Mouse (Mus musculus) left cerebral cortex, adult 9 months (tissue): Measurements from ENCODE around the gene Gal3st2.
A peak's percentile ranks its signal among the peaks of the same experiment; 100 is the strongest.
"Not testable (repeated sequence)": the region's sequence is repeated elsewhere in the genome, so short reads cannot be mapped to it uniquely, and the experiment has no call there.

ENCODE experiments used
- DNase-seq, 2 experiments: peaks; one replicate each; pipeline ENCODE4 v3.0.0; 2022; ENCODE audit warnings: low spot score in 2 of 2

The Gal3st2 gene

GRCm38 (mm10) chr1:93861048-93861447 is at the start of gene Gal3st2:
Gal3st2 (plus strand) TSS chr1:93861306.
- DNase-seq: not testable (repeated sequence)

DNA sequence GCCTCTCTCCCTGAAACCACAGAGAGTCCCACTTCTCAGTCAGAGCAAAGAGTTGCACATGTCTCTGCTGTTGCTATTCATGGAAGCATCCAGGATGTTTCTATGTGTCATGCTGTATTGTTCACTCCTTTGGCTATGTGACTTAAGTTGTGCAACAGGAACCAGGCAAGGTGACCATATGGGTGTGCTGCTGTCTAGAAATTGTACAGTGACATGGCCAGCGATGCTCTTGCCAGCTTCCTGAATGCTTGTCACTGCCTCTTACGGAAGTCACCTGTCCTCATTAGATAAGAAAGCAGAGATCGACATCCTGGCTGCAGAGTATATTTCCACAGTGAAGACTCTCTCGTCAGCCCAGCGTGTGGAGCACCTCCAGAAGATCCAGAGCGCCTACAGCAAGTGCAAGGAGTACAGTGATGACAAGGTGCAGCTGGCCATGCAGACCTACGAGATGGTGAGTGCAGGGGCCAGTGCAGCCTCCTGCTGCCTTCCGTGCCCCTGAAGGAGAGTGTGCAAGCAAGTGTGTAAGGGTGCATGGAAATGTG is 49.5 kb upstream of the Gal3st2 start:
- no peak for DNase-seq

- DNase-seq: no peak
Measured at GRCm38 (mm10) chr1:93817823-93818532, 43.1 kb upstream of the Gal3st2 start.

DNA sequence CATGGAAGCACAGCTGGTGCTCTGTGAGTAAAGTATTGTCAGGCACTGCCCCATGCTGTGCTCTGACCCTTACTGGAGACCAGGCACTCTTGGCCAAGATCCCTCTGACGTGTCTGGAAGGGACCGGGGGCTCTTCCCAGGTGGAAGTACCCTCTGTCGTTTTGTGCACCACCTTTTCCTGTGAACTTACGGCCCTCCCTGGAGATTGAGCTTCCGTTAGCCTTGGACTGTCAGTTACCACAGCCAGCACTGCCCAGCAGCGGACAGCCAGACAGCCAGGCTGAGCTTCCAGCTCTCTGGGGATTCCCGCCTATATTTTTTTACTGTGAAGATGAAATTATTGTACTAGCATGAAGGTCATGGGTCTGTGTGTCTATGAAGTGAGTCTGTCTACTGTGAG is 42.4 kb upstream of the Gal3st2 start:
- DNase-seq: no peak

GRCm38 (mm10) chr1:93823796-93824495 is 37.2 kb upstream of the Gal3st2 start:
- DNase-seq: no peak

GRCm38 (mm10) chr1:93824609-93825008 is 36.5 kb upstream of the Gal3st2 start, which contains the start of gene D2hgdh:
D2hgdh (plus strand) TSS chr1:93824909.
- DNase-seq: no peak

DNA sequence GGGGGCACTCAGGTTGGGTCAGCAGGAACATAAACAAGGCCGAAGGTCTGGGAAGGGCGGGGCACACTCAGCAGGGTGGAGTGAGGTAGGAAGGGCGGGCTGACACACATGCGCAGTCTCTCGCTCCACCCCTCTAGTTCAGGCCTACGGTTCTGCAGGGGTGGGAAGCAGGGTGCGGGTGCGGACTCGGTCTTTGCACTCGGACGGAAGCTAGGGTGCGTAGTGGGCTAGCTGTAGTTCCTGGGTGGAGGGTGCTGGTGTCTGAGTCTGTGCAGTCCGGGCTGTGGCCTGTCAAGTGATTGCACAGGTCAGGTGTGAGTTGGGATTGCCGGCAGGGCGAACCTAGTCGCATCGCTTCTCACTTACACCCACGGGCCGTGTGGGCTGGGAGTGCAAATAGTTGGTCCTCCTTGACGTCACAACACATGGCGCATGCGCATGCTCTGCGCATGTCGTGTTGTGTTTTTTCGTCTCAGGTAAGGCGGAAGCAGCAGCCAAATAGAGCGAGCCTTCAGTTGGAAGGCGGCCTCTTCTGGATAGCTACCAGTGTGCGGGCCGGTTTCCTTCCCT is 35.9 kb upstream of the Gal3st2 start:
- peak; percentile 93 to 97 for DNase-seq

DNA sequence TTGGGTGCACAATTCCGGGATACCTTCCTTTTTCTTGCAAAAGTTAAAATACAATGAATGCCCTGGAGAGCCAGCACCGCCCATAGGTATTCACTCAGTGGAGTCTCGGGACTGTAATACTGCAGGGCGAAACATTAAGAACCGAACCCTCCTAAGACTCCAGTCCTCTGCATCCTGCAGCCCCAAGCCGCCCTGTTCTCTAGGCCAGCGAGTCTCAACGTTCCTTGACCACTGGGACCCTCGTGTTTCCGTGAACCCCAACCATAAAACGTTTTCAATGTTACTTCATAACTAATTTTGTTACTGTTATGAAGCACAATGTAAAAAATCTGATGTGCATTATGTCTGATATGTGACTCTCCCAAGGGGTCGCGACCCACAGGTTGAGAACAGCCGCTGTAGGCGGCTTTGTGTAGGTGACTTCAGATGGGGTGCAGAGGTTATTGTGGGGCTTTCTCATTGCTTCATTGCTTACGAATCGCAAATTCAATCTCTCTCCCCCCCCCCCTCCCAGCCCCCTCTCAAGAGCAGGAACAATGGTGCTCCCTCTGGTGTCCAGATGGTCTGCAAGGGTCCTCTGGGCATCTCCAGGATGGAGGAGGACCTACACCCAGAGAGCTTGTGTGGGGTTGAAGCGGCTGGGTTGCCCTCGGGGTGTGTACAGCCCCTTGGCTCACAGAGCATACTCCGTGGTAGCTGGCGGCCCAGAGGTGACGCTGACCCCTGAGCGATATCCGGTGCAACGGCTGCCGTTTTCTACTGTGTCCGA is 35.2 kb upstream of the Gal3st2 start:
- DNase-seq: no peak

DNA sequence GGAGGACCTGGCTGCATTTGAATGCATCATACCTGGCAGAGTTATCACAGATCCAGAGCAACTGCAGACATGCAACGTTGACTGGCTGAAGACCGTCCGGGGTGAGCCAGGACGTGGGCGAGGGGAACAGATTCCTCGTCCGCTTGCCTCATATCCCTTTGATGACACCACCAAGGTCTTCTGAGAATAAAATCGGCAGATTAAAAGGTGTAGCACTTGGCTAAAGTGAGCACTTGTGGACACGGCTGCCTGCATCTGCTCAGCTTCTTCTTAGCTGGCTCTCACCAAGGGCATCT is 34.6 kb upstream of the Gal3st2 start:
- no peak for DNase-seq

- not testable (repeated sequence) for DNase-seq
Measured at GRCm38 (mm10) chr1:93832754-93833360, 28.2 kb upstream of the Gal3st2 start.

DNA sequence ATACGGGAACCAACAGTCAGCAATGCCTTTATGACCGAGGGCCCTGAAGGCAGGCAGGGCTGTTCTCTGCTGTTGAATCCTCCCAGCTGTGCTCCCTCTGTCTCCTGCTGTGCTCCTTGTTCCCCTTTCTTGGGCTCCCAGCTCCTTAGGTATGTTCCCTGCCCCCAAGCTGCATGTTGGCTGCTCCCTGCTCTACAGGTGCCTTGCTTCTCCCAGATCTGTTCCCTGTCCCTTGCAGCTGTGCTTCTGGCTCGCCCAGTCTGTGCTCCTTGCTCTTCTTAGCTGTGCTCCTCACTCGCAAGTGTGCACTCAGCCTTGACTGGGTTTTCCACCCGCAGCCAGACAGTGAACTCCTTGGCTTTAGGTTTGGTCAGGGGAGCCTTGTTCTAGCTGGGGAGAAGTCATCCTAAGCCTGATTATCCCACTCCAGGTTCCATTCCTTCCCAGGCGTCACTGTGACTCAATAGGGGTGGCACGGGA is 26.4 kb upstream of the Gal3st2 start:
- no peak for DNase-seq

DNA sequence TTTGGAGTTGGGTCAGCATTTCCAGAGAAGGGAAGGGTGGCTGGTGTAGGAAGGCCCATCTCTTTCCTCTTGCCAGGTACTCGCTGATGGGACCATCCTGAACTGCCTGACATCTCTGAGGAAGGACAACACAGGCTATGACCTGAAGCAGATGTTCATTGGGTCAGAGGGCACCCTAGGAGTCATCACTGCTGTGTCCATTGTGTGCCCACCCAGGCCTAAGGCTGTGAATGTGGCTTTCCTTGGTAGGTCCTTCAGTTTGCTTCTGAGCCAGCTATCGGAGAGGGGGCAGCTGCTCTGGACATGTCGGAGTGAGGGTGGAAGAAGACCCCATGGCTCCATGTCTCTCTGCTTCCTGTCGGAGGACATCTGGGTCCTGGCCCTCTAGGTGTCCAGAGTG is 25.9 kb upstream of the Gal3st2 start:
- no peak for DNase-seq

DNA sequence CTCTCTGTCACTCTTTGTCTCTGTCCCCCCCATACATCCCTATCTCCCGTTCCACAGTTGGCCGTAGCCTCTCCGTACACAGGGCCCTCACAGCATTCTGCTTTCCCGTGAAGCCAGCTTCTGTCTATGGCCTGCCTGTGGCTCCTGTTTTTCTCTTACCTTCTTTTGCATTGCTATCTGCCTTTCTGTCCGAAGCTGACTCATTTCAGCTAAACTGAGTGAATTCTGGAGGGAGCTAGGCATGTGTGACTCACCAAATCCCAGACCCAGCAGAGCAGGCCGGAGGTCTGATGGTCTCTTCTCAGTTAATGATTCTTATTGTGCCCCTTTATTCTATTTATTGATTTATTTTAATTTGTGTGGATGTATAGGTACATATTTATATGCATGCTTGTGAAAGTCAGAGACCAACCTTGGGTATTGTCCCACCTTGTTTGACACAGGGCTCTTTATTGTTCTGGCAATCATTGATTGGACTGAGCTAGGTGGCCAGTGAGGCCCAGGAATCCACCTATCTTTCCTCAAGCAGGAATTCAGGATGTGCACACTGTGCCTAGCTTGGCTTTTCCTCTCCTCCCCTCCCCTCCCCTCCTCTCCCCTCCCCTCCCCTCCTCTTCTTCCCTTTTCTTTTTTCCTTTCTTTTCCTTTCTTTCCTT is 25.1 kb upstream of the Gal3st2 start:
- peak in 1 of 2 experiments; percentile 5 for DNase-seq

DNA sequence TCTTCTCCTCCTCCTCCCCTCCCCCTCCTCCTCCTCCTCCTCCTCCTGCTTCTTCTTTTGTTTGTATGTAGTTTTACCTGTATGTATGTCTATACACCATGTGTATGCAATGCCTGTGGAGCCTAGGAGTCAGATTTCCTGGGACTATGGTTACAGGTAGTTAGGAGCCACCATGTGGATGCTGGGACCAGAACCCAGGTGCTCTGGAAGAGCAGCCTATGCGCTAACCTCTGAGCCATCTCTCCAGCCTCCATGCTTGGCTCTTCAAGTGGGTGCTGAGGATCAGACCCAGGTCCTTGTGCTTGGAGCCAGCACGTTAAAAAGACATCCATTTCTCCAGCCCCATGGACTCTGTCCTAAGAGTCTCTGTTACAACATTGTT is 24.6 kb upstream of the Gal3st2 start:
- DNase-seq: no peak

DNA sequence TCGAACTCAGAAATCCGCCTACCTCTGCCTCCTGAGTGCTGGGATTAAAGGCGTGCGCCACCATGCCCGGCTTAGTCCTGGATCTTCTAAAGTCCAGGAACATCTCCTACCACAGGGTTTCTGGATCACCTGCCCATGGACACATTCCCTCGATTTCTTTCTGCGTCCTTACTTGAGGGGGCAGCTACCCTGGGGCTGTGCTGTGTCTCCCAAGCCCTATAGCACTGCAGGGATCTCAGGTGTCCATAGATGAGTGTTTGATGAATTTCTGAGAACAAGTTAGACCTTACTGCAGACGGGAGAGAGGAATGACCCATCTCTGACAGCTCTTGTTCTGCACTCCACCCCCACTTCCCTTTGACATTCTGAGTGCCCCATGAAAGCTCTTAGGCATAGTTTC is 23.8 kb upstream of the Gal3st2 start:
- no peak for DNase-seq

GRCm38 (mm10) chr1:93838569-93838968 is 22.5 kb upstream of the Gal3st2 start:
- not testable (repeated sequence) for DNase-seq

DNA sequence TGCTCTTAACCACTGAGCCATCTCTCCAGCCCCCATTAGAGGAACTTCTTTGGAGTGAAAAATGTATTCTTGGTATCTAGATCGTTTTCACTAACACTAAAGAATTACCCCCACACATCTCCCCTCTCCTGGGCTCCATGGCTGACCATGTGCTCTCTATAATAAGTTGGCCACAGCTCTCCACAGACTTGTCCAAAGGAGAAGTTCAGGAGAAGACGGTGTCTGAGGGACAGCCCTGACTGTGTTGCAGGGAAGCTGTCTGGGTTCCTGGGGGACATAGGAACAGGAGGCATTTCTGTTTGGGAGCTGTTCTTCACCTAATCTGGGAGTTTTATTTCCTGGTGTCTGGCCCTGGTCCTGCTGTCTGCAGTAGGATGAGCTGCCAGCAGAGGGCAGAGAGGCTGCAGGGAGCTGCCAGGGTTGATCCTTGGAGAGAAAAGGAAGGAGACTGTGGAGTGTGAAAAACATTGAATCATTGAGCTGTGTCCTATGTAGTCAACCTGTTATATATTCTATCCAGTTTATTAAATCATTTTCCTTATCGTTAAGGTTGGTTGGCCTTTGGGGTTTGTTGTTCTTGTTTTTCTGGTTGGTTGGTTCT is 15.2 kb upstream of the Gal3st2 start:
- DNase-seq: not testable (repeated sequence)

DNA sequence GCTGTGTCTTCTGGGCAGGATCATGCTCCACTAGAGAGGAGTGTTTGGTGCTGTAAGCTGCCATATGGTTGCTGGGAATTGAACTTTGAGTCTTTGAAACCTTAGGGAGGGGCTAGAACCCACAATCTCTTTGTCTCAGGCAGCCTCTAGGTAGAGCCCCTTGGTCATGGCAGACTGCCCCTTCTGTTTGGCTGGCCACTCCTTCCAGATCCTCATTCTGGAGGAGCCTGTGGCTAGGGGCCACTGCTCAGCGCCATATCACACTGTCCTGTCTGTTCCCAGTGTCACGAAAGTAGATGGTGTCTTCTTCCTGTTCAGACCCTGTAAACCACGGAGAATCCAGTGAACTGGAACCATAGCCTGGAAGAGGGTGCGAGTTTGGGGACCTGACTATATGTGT is 5.3 kb upstream of the Gal3st2 start:
- not testable (repeated sequence) for DNase-seq

- DNase-seq: no peak
Measured at GRCm38 (mm10) chr1:93857370-93857769, 3.7 kb upstream of the Gal3st2 start.

- no peak for DNase-seq
Measured at GRCm38 (mm10) chr1:93857991-93858390, 3.1 kb upstream of the Gal3st2 start.

DNA sequence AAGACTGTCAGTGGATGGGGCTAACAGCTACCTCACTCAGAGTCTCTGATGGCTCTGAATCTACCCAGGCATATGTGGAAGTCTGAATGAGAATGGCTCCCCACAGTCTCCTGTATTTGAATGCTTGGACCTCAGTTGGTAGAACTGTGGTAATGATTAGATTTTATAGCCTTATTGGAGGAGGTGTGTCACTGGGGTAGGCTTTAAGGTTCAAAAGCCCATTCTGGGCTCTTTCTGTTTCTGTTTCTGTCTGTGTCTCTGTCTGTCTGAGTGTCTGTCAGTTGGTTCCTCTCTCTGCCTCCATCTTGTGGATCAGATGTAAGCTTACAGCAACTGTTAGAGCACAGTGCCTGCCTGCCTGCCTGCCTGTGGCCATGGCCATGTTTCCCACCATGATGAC is 1.5 kb upstream of the Gal3st2 start:
- DNase-seq: no peak
